Mouse (Mus musculus): ENCODE results near the gene Tnnt3.

- no peak for TF ChIP-seq CTCF (IDR thresholded peaks at IDR 0.05; ENCODE audit: low read depth, low read length)
- no peak for TF ChIP-seq POLR2A (IDR thresholded peaks at IDR 0.05; ENCODE audit: borderline replicate concordance, low read depth, low read length)
Measured at GRCm38 (mm10) chr7:142523200-142523990, 24.8 kb downstream of the Tnnt3 start.

Data from bone marrow macrophage, adult 2 months (primary cell).